Comparison of ENCODE assay signal across 11 mouse cellular contexts in the genomic region with DNA sequence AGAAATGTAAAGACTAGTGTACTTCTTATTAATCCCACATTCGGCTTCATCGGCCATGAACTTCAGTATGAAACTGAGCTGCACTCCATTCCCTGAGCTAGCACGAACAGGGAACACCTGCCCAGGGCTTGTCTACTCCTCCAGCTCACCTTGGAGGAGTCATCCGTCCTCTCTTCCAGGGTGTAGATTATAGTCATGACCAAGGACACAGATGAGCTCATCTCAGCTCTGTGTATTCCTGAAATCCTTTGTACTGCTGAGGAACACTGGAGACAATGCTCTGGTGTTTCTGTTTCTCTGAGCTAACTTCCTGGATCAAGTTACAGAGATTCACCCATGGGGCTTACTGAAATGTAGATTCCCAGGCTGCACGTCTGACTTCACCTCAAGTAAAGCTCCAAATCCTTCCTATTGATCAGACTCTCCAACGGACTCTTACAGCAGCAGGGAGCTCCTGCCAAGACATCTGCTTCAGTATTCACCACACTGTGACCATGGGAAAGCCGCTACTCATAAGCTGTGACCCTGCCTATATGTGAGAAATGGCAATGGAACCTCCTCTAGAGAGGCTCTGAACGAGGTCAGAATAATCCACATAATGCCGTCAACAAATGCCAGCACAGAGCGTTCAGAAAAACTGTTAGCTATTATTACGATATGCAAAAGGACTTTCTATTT.
DNase-seq lines count a peak whose midpoint lies in the region; ATAC-seq and TF ChIP-seq lines count a peak whose summit lies in the region.
"Had no signal": no experiment of that assay in that cellular context is flagged by ENCODE, and none has a peak within 500 bp of the region (broad histone marks: within the 10 kb centered on the region; RNA-seq: fewer than 3 reads in every experiment).

No protein-coding gene starts in this region.

- peak; percentile 74 for DNase-seq in embryonic facial prominence, embryonic 14.5 days (ENCODE audit: low spot score)
- no peak for DNase-seq in embryonic facial prominence, embryonic 10.5 days (ENCODE audit: low spot score)
- peak; percentile 19 for DNase-seq in kidney, postnatal 0 days (ENCODE audit: low spot score)
- no peak for DNase-seq in kidney, adult 11 months
- no peak for DNase-seq in midbrain, postnatal 0 days (ENCODE audit: low spot score)
- no peak for DNase-seq in cerebellum, postnatal 4 days (ENCODE audit: low spot score in 2 of 2)
- no peak for DNase-seq in ovary, postnatal 10 days (ENCODE audit: low spot score)
- DNase-seq: gastrocnemius, postnatal 36 days; lung, adult 18-20 months had no signal

- H3K4me1 ChIP-seq in embryonic facial prominence, embryonic 14.5 days (ENCODE audit: control insufficient read depth, insufficient read depth, low read length), result peaks cover 8% of the 10 kb centered on the region; the same call in 1 of the 2 replicates
- H3K4me1 ChIP-seq in embryonic facial prominence, embryonic 10.5 days, result peaks cover 25% of the 10 kb centered on the region
- H3K4me1 ChIP-seq in kidney, postnatal 0 days (replicated peaks; ENCODE audit: insufficient read depth, low read length), result no peaks in the 10 kb centered on the region
- H3K4me1 ChIP-seq in brown adipose tissue, adult 24 weeks (ENCODE audit: control insufficient read depth, insufficient read depth, insufficient read length, low read length), result 0 out of 2 replicates have a peak, but pooled peaks cover 4% of the 10 kb centered on the region
- H3K4me1 ChIP-seq in midbrain, postnatal 0 days (ENCODE audit: insufficient read depth, low read length), result no peaks in the 10 kb centered on the region; the same call in 1 of the 2 replicates

- no peaks in the 10 kb centered on the region for H3K27me3 ChIP-seq in embryonic facial prominence, embryonic 14.5 days (replicated peaks; ENCODE audit: control insufficient read depth, insufficient read depth, low read length)
- no peaks in the 10 kb centered on the region for H3K27me3 ChIP-seq in embryonic facial prominence, embryonic 10.5 days (replicated peaks; ENCODE audit: low read depth, poor library complexity, severe bottlenecking)
- H3K27me3 ChIP-seq in kidney, postnatal 0 days (ENCODE audit: insufficient read depth, low read length), result no peaks in the 10 kb centered on the region
- H3K27me3 ChIP-seq in midbrain, postnatal 0 days (ENCODE audit: insufficient read depth, low read length), result no peaks in the 10 kb centered on the region

- TF ChIP-seq CTCF in kidney, postnatal 0 days (IDR thresholded peaks at IDR 0.05; ENCODE audit: low read depth), result no peak
- no peak for TF ChIP-seq CTCF in midbrain, postnatal 0 days (IDR thresholded peaks at IDR 0.05)

- H3K36me3 ChIP-seq in embryonic facial prominence, embryonic 14.5 days (ENCODE audit: control insufficient read depth, insufficient read depth, low read length), result no peaks in the 10 kb centered on the region
- H3K36me3 ChIP-seq in embryonic facial prominence, embryonic 10.5 days (replicated peaks), result no peaks in the 10 kb centered on the region
- H3K36me3 ChIP-seq in kidney, postnatal 0 days (ENCODE audit: insufficient read depth, low read length), result no peaks in the 10 kb centered on the region
- H3K36me3 ChIP-seq in midbrain, postnatal 0 days (ENCODE audit: insufficient read depth, low read length), result no peaks in the 10 kb centered on the region

- H3K4me2 ChIP-seq in embryonic facial prominence, embryonic 14.5 days (ENCODE audit: low read depth, low read length), result no peak overlapping the region
- H3K4me2 ChIP-seq in kidney, postnatal 0 days (ENCODE audit: low read length), result no peak overlapping the region
- H3K4me2 ChIP-seq in midbrain, postnatal 0 days (ENCODE audit: low read depth, low read length, poor library complexity, severe bottlenecking), result no peak overlapping the region

- no peak overlapping the region for H3K9ac ChIP-seq in embryonic facial prominence, embryonic 14.5 days (ENCODE audit: low read depth, low read length)
- no peak overlapping the region for H3K9ac ChIP-seq in kidney, postnatal 0 days (ENCODE audit: low read depth, low read length)
- H3K9ac ChIP-seq in midbrain, postnatal 0 days (replicated peaks; ENCODE audit: low read length, poor library complexity, severe bottlenecking), result no peak overlapping the region

- no peak overlapping the region for H3K4me3 ChIP-seq in embryonic facial prominence, embryonic 14.5 days (ENCODE audit: low read depth, low read length)
- H3K4me3 ChIP-seq in embryonic facial prominence, embryonic 10.5 days, result no peak overlapping the region
- no peak overlapping the region for H3K4me3 ChIP-seq in kidney, postnatal 0 days (replicated peaks; ENCODE audit: low read depth, low read length)
- no peak overlapping the region for H3K4me3 ChIP-seq in brown adipose tissue, adult 24 weeks (ENCODE audit: insufficient read depth, low read depth, low read length)
- H3K4me3 ChIP-seq in midbrain, postnatal 0 days (ENCODE audit: low read depth, low read length), result no peak overlapping the region
- H3K4me3 ChIP-seq: left cerebral cortex, adult 2 months had no signal

- WGBS in embryonic facial prominence, embryonic 14.5 days, result 41% methylated on average over 11 of the region's 11 CpGs
- 47% methylated on average over 11 of the region's 11 CpGs for WGBS in embryonic facial prominence, embryonic 10.5 days
- 53% methylated on average over 11 of the region's 11 CpGs for WGBS in kidney, postnatal 0 days
- WGBS in midbrain, postnatal 0 days, result 31% methylated on average over 11 of the region's 11 CpGs

- H3K9me3 ChIP-seq in embryonic facial prominence, embryonic 14.5 days (ENCODE audit: control insufficient read depth, low read length), result no peaks in the 10 kb centered on the region
- H3K9me3 ChIP-seq in embryonic facial prominence, embryonic 10.5 days, result no peaks in the 10 kb centered on the region
- H3K9me3 ChIP-seq in kidney, postnatal 0 days (replicated peaks; ENCODE audit: low read length), result no peaks in the 10 kb centered on the region
- no peaks in the 10 kb centered on the region for H3K9me3 ChIP-seq in midbrain, postnatal 0 days (ENCODE audit: low read length)

- ATAC-seq in embryonic facial prominence, embryonic 14.5 days (ENCODE audit: low read depth), result peak; percentile 74
- no peak for ATAC-seq in kidney, postnatal 0 days (replicated peaks; ENCODE audit: low FRiP score, low read depth)
- ATAC-seq in midbrain, postnatal 0 days (ENCODE audit: low FRiP score), result no peak

- H3K27ac ChIP-seq in embryonic facial prominence, embryonic 14.5 days (replicated peaks; ENCODE audit: low read depth, low read length), result no peak overlapping the region; the same call in 1 of the 2 replicates
- H3K27ac ChIP-seq in embryonic facial prominence, embryonic 10.5 days (replicated peaks), result no peak overlapping the region
- 0 out of 2 replicates have a peak overlapping the region, but pooled peaks have one; percentile 31 for H3K27ac ChIP-seq in kidney, postnatal 0 days
- H3K27ac ChIP-seq in brown adipose tissue, adult 24 weeks (replicated peaks; ENCODE audit: low read depth, low read length), result peak overlapping the region; percentile 61
- peak overlapping the region; percentile 18; the same call in 1 of the 2 replicates for H3K27ac ChIP-seq in midbrain, postnatal 0 days (ENCODE audit: low read depth, low read length)
- H3K27ac ChIP-seq: left cerebral cortex, adult 2 months had no signal

Comparison
In these comparisons a context has a peak if more than half of its experiments do, and no peak if none do; other contexts are left out.
1. DNase-seq: peak in embryonic facial prominence, embryonic 14.5 days (single experiment) and kidney, postnatal 0 days (single experiment); none in embryonic facial prominence, embryonic 10.5 days (single experiment), kidney, adult 11 months (single experiment), midbrain, postnatal 0 days (single experiment), cerebellum, postnatal 4 days (0 of 2) and ovary, postnatal 10 days (single experiment).
2. H3K27ac ChIP-seq: peak in kidney, postnatal 0 days (single experiment), brown adipose tissue, adult 24 weeks (single experiment) and midbrain, postnatal 0 days (single experiment); none in embryonic facial prominence, embryonic 14.5 days (single experiment) and embryonic facial prominence, embryonic 10.5 days (single experiment).